Mouse (Mus musculus) liver, embryonic 15.5 days (tissue): ENCODE measurements around the gene Evi5l. TPM values are rescaled to one million over a fixed set of nuclear protein-coding genes. Genes with fewer than 3 reads are reported as not detected.

ENCODE experiments used
- ATAC-seq: fragments of 200-750 bp; cut with Nextera tagmentation; 2 replicates; pipeline ENCODE4 v1.8.0; 2017; ENCODE audit warnings: moderate number of reproducible peaks, mild to moderate bottlenecking, moderate library complexity; ENCODE audit not compliant: insufficient read depth
- H3K27ac ChIP-seq: fragments of 300-500 bp; sonication (generic); replicated peaks from 2 replicates; pipeline ENCODE4 v1.5.1; 2015; ENCODE audit warnings: mild to moderate bottlenecking, inconsistent platforms
- H3K27me3 ChIP-seq: fragments of 300-500 bp; sonication (generic); 2 replicates; pipeline ENCODE4 v1.6.1; 2015; ENCODE audit warnings: mild to moderate bottlenecking, inconsistent platforms
- H3K36me3 ChIP-seq: fragments of 300-500 bp; sonication (generic); replicated peaks from 2 replicates; pipeline ENCODE4 v1.6.1; 2015; ENCODE audit warnings: moderate library complexity, mild to moderate bottlenecking, inconsistent platforms
- H3K4me1 ChIP-seq: fragments of 300-500 bp; sonication (generic); replicated peaks from 2 replicates; pipeline ENCODE4 v1.6.1; 2015; ENCODE audit warnings: inconsistent platforms
- H3K4me2 ChIP-seq: fragments of 300-500 bp; sonication (generic); 2 replicates; pipeline ENCODE4 v1.6.1; 2015; ENCODE audit warnings: moderate library complexity, mild to moderate bottlenecking, inconsistent platforms
- H3K4me3 ChIP-seq: fragments of 300-500 bp; sonication (generic); replicated peaks from 2 replicates; pipeline ENCODE4 v1.5.1; 2015; ENCODE audit warnings: mild to moderate bottlenecking, inconsistent platforms
- H3K9ac ChIP-seq: fragments of 300-500 bp; sonication (generic); 2 replicates; pipeline ENCODE4 v1.6.1; 2015; ENCODE audit warnings: moderate library complexity, mild to moderate bottlenecking, inconsistent platforms
- H3K9me3 ChIP-seq: fragments of 300-500 bp; sonication (generic); replicated peaks from 2 replicates; pipeline ENCODE4 v1.6.1; 2016; ENCODE audit warnings: inconsistent platforms
- WGBS: fragments of 180-500 bp; shearing (Covaris S2); methylation state at CpG from one replicate; pipeline ENCODE4 v1.1.7; 2015; ENCODE audit warnings: mixed read lengths; ENCODE audit not compliant: insufficient replicate concordance; 5-methylcytosine and 5-hydroxymethylcytosine counted together
- polyA plus RNA-seq: library from polyadenylated mRNA; unstranded; fragments of >200 nt; fragmentation: Nextera tagmentation; extraction: Ambion mirVana; gene quantifications from 2 replicates; pipeline ENCODE4 v1.2.1, GENCODE M21; 2015

Gene Evi5l
- 4.9 and 6.0 TPM in 2 replicates for polyA plus RNA-seq

DNA sequence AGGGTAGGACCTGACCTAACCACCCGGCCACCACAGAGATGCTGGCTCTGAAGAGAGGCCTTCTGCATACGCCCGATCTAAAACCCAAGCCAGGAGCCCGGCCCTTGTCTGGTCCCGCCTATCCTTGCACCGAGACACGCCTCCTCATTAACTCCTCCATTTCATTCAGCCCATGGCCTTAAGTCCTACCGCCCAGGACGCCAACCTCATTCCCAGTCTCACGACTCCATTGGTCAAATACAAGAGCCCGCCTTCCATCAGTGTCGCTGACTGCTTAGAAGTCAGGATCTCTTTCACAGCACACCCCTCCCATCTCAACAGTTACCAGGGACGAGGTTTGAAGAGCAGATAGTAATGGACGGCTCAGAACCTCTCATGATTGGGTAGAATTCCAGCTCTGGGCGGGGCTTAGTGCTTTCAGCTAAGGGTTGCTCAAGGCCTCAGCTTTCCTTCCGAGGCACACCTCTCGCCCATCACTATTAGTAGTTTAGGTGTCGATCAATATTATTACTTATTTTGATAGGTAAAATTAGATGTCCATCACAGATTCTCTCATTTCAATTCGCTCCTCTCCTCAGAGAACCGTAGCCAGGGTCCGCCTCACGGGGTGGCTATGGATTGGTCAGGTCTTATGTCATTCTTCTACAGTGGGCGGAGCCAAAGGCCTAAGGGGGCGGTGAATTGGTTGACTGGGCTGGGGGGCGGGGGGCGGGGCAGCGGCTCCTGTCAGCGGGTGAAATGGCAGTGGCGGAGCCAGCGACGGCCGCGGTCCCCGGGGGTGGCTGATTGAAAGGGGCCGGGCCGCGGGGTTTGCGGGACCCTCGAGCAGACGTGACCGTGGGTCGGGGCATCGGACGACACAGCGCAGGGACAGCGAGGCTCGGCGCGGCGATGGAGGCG is at the start of gene Evi5l:
TSS of gene Evi5l (plus strand) at position 716 of the 900 bp plus-strand sequence.
- Histone ChIP-seq H3K27me3 (no peaks in the 10 kb centered on the region), H3K4me2 (peak within 1 kb of the TSS; percentile 97), H3K4me3 (peak within 1 kb of the TSS; percentile 81), H3K4me1 (peaks cover 31% of the 10 kb centered on the region), H3K9ac (peak within 1 kb of the TSS; percentile 75), H3K27ac (peak within 1 kb of the TSS; percentile 67), H3K9me3 (no peaks in the 10 kb centered on the region), H3K36me3 (no peaks in the 10 kb centered on the region)
- peak; percentile 93 for ATAC-seq
- WGBS: under 1% methylated on average over 51 of the region's 51 CpGs

- Histone ChIP-seq H3K4me3 (no peak within 1 kb of the TSS), H3K27me3 (no peaks in the 10 kb centered on the region), H3K4me1 (no peaks in the 10 kb centered on the region), H3K9me3 (no peaks in the 10 kb centered on the region), H3K27ac (no peak within 1 kb of the TSS), H3K9ac (no peak within 1 kb of the TSS), H3K36me3 (no peaks in the 10 kb centered on the region), H3K4me2 (no peak within 1 kb of the TSS)
- WGBS: 64% methylated on average over 10 of the region's 10 CpGs
- no peak for ATAC-seq
These were observed 32.6 kb upstream of the Evi5l start, which contains the start of gene Cd209g for GRCm38 (mm10) chr8:4133798-4134197. Cd209g (plus strand) TSS chr8:4134098.

- H3K4me2 ChIP-seq: no peak overlapping the region
- WGBS: 10% methylated on average over 12 of the region's 12 CpGs
These were observed 26.4 kb upstream of the Evi5l start for GRCm38 (mm10) chr8:4139660-4140646.

DNA sequence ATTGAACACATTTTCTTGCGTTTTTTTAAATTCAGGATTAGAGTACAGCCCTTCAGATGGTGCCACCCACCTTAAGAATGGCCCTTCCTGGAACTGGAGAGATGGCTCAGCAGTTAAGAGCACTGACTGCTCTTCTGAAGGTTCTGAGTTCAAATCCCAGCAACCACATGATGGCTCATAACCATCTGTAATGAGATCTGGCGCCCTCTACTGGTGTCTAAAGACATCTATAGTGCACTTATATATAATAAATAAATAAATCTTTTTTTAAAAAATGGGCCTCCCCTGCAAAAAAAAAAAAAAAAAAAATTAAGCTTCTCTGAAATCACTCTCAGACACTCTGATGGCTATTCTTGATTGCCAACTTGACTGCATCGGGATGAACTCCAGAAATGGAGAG is 24.6 kb upstream of the Evi5l start:
- H3K27me3 ChIP-seq: no peaks in the 10 kb centered on the region
- no peaks in the 10 kb centered on the region for H3K9me3 ChIP-seq
- H3K4me1 ChIP-seq: no peaks in the 10 kb centered on the region
- WGBS: 43% methylated on average over 3 of the region's 3 CpGs
- no peak for ATAC-seq
- no peak overlapping the region for H3K9ac ChIP-seq
- H3K27ac ChIP-seq: no peak overlapping the region
- no peak overlapping the region for H3K4me3 ChIP-seq
- no peak overlapping the region for H3K4me2 ChIP-seq
- H3K36me3 ChIP-seq: no peaks in the 10 kb centered on the region

More at GRCm38 (mm10) chr8:4139660-4140646, 26.4 kb upstream of the Evi5l start:
- Histone ChIP-seq H3K36me3 (no peaks in the 10 kb centered on the region), H3K9ac (no peak overlapping the region), H3K4me1 (no peaks in the 10 kb centered on the region), H3K27ac (no peak overlapping the region), H3K4me3 (no peak overlapping the region), H3K9me3 (no peaks in the 10 kb centered on the region), H3K27me3 (no peaks in the 10 kb centered on the region)
- no peak for ATAC-seq

DNA sequence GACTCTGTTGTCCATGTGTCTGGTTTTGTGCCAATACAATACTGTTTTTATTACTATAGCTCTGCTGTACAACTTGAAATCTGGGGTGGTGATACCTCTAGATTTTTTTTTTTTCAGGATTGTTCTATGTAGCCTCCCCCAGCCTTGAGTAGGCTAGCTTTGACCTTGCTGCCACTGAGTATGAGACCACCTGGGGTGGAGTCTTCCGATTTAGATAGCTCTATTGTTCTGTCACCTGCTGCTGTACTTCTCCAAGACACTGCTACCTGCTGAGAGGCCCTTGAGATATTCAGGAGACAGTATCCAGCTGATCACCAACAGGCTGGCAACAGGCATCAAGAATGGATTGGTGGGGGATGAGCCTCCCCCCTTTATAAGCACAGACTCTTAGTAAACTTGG is 19.1 kb upstream of the Evi5l start:
- Histone ChIP-seq H3K4me1 (no peaks in the 10 kb centered on the region), H3K9me3 (no peaks in the 10 kb centered on the region), H3K27ac (no peak overlapping the region), H3K36me3 (no peaks in the 10 kb centered on the region), H3K27me3 (no peaks in the 10 kb centered on the region), H3K4me3 (no peak overlapping the region), H3K4me2 (no peak overlapping the region), H3K9ac (no peak overlapping the region)
- 36% methylated on average over 1 of the region's 1 CpGs for WGBS
- no peak for ATAC-seq

DNA sequence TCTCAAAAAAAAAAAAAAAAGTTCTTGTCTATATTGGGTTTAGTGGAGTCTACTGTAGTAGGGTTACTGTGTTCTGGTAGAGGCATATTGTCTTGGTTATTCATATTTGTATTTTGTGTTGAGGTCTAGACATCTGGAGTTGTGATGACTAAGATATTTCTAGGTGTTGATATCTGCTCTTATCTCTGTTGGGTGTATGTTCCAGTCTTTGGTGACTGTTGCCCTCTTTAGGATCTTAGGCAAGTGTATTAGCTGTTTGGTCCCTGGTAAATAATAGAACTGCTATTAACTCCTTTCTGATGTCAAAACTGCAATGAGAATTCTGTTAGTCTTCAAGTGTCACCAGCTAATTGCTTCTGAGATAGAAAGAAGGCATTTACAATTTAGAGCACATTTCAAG is 11.5 kb upstream of the Evi5l start:
- H3K4me1 ChIP-seq: no peaks in the 10 kb centered on the region
- H3K36me3 ChIP-seq: no peaks in the 10 kb centered on the region
- no peak overlapping the region for H3K27ac ChIP-seq
- H3K9ac ChIP-seq: no peak overlapping the region
- H3K9me3 ChIP-seq: no peaks in the 10 kb centered on the region
- no peak overlapping the region for H3K4me3 ChIP-seq
- no peaks in the 10 kb centered on the region for H3K27me3 ChIP-seq
- no peak overlapping the region for H3K4me2 ChIP-seq
- no peak for ATAC-seq

- Histone ChIP-seq H3K9ac (no peak overlapping the region), H3K4me3 (no peak overlapping the region), H3K4me1 (peaks cover 19% of the 10 kb centered on the region), H3K27ac (no peak overlapping the region), H3K9me3 (no peaks in the 10 kb centered on the region), H3K27me3 (no peaks in the 10 kb centered on the region), H3K36me3 (no peaks in the 10 kb centered on the region), H3K4me2 (no peak overlapping the region)
- no peak for ATAC-seq
- 35% methylated on average over 4 of the region's 4 CpGs for WGBS
These were observed 3.6 kb upstream of the Evi5l start for GRCm38 (mm10) chr8:4162786-4163185.

- H3K27me3 ChIP-seq: no peaks in the 10 kb centered on the region
- 4% methylated on average over 13 of the region's 13 CpGs for WGBS
- no peaks in the 10 kb centered on the region for H3K36me3 ChIP-seq
- peak overlapping the region; percentile 67 for H3K27ac ChIP-seq
- no peaks in the 10 kb centered on the region for H3K9me3 ChIP-seq
- peak overlapping the region; percentile 75 for H3K9ac ChIP-seq
- no peak for ATAC-seq
- peak overlapping the region; percentile 97 for H3K4me2 ChIP-seq
- peaks cover 30% of the 10 kb centered on the region for H3K4me1 ChIP-seq
- peak overlapping the region; percentile 81 for H3K4me3 ChIP-seq
These were observed 1.1 kb upstream of the Evi5l start for GRCm38 (mm10) chr8:4165176-4165851.

- 20% methylated on average over 10 of the region's 10 CpGs for WGBS
- no peaks in the 10 kb centered on the region for H3K27me3 ChIP-seq
- no peak for ATAC-seq
- H3K9ac ChIP-seq: peak overlapping the region; percentile 75
- H3K36me3 ChIP-seq: no peaks in the 10 kb centered on the region
- peak overlapping the region; percentile 45; the same call in 1 of the 2 replicates for H3K27ac ChIP-seq
- H3K4me3 ChIP-seq: peak overlapping the region; percentile 81
- no peaks in the 10 kb centered on the region for H3K9me3 ChIP-seq
- H3K4me1 ChIP-seq: peaks cover 31% of the 10 kb centered on the region
- H3K4me2 ChIP-seq: peak overlapping the region; percentile 97
These were observed 636 bp downstream of the Evi5l start for GRCm38 (mm10) chr8:4166881-4167525.

GRCm38 (mm10) chr8:4167918-4168317 is 1.6 kb downstream of the Evi5l start:
- H3K9me3 ChIP-seq: no peaks in the 10 kb centered on the region
- no peak for ATAC-seq
- no peaks in the 10 kb centered on the region for H3K27me3 ChIP-seq
- H3K27ac ChIP-seq: no peak overlapping the region
- no peak overlapping the region for H3K4me3 ChIP-seq
- no peak overlapping the region for H3K4me2 ChIP-seq
- H3K4me1 ChIP-seq: peaks cover 31% of the 10 kb centered on the region
- H3K36me3 ChIP-seq: no peaks in the 10 kb centered on the region
- 89% methylated on average over 1 of the region's 1 CpGs for WGBS
- no peak overlapping the region for H3K9ac ChIP-seq
